Mouse (Mus musculus) v-Abl transformed pro-B cells (cell line): ENCODE data around the gene Stk17b.
"Not testable (repeated sequence)": the region's sequence is repeated elsewhere in the genome, so short reads cannot be mapped to it uniquely, and the experiment has no call there.

Experiments
- in situ Hi-C, 2 experiments: fragments of 400-800 bp; cut with MboI; formaldehyde crosslinking; loops; one replicate each; pipeline ENCODE4 v1.15.1; 2025; ENCODE audit not compliant: unreplicated experiment in 2 of 2

The Stk17b gene

DNA sequence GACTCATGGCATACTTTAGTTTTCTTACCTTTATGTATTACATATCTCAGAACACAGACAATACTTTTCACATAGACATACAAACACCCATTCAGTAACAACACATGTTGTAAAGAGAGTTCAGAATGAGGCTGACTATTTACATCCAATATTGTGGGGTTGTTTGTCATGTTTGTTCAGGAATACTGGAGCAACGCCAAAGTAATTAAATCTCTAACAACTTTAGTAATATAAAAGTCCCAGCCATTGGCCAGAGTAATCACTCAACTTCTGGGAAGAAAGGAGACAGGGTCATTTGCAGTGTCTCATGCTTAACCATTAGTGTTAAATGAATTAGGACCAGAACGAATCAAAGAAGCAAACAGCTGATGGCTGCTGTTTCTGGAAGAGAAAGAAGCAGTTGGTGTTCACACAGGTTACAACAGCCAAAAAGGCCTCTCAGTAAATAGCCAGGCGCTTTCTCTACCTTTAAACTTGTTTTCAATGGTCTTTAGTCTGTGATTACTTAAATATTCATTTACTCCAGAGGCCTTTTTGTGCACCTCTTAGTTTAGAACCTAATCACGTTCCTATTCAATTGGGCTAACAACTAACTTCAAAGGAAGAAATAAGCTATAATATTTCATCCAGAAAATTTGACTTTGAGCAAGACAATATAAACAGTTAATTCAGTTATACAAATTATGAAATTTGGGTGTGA, 44.8 kb downstream of the Stk17b start:
- in situ Hi-C loops = not testable (repeated sequence)

DNA sequence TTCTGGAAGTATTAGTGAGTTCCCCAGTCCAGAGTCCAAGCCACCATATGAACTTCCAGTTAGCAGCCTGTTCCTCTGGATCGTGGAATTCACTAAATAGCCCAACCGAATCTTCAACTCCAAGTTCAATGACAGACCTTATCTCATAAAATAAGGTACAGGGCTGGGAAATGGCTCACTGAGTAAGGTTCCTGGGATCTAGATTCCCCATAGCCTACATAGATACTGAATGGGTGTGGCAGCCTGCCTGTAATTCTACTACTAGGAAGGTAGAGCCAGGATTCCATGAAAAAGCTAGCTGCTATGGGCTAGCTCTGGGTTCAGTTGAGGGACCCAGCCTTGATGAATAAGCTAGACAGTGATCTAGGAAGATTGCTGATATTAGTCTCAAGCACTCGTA, 48.4 kb downstream of the Stk17b start:
- in situ Hi-C loops = no loop called here

DNA sequence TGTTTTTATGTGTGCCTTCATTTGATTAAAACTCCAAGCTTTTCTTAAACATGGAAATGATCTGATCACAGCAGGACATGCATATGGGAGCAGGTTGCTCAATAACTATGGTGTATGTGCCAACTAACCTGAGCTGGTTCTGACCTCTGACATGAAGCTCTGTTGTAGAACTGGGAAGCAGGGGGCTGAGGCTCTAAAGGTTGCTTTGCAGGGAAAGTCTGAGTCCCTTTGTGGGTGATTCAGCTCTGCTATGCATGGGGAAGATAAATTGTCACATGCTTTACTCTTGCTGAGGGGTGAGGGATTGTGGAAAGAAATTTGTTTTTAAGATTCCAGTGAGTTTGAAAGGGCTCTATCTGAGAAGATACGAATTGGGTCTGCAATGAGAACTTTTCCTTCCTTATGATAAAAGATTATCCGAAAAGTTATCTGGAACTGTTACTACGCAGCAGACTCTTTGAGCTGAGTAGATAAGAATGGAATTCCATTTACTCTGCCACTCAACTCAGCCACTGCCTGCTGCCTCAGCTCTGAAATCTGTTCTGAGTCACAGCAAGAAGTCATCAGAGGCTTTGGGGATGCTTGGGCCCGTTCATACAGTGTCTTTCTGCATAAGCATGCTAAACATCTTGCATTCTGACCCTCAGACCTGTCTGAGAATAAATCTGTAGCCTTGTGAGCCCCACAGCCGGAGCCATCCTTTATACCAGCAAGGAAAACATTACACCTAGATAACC, 56.4 kb downstream of the Stk17b start:
- in situ Hi-C loops = no loop called here

DNA sequence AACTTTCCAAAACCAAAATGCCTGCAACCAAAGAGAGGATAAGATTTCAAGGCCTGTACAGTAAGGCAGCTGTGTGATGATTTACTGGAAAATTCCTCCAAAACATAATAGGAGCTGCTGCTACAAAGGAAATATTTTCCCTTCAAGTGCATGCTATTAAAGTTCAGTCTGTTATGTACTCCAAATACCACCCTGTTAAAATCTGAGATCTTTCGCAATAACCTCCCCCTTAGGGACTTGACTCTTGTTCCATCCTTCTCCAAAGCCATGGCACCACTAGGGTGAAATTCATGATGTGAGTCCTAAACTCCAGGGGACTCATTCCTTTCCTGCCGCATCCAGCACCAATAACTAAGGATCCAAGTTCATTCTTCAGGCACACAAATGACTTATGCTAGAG, 58.1 kb downstream of the Stk17b start:
- in situ Hi-C loops = no loop called here

DNA sequence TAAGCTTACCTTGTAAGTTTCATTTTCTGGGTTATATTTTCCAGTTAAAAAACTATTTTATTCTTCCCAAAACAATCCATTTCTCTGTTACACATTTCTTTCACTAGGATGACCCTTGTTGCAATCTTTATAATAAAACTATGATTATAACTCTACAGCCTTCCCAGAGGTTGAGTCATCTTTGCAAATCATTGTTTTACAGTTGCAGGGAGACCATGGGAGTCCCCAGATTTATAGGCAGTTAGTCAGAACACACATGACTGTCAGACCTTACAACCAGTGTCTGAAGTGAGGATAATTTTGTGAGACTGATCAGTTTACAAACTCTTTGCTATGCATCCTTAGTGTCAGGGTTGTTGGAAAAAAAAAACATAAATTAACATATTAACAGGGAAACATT, 63.7 kb downstream of the Stk17b start:
- in situ Hi-C loops = loop anchor here (5.0 to 25.0 kb wide), 3 partner anchors 41 to 841 kb away; partner anchors contain the start of gene Pgap1 (in 1 of the 2)

DNA sequence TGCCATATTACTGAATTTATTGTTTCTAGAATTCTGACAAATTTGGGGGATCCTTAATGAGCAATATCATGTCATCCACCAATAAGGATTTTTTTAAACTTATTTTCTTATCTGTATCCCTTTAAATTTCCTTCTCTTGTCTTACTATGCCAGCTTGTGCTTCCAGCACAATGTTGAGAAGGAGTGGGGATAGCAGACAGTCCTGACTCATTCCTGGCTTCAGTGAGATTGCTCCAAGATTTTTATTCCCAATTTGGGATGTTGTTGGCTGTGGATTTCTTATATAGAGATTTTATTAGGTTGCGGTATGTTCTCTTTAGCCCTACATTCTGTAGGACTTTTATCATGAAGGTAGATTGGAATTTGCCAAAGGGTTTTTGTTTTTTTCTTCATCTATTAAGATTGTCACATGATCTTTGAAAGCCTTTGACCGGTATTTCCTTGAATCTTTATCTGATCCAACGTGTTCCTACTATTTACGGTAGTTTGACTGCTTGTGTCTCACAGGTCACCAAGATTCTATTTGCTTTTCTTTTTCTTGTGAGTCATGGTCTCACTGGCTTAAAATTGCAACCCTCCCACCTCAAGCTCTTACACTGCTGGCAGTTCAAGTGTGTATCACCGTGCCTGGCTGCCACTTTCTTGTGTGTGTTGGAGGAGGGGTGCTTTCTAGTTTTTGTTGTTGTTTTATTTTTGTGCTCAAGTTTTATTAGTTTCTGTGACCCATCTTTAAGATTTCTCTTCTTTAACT, 64.2 kb downstream of the Stk17b start:
- in situ Hi-C loops = loop anchor here (5.0 to 25.0 kb wide), 3 partner anchors 42 to 842 kb away; partner anchors contain the start of gene Pgap1 (in 1 of the 2)

DNA sequence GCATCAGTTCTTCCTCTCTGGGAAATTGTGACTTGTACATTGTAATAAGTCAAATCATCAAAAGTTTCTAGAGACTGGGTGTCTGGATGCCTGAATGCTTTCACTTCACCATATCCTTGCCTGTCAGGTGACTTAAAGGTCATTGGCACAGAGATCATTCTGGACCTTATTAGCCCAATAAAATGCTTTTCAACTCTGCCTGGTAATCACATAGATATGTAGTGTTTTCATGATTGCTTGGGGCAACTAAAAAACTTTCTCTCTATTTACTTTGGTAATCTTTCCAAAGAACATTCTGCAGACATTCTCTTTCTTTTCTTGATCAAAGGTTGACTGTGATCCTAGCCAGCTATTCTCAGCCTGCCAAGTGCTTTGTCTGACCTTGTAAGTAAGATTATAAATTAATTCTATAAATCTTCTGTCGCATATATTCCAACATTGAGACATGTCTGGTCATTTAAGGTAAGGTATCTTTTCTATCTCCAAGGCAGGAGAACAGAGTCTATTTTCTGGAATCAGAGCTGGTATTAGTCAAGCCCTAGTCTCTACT, 69.0 kb downstream of the Stk17b start:
- in situ Hi-C loops = loop anchor here (10.0 to 25.0 kb wide), 3 partner anchors 209 to 846 kb away; partner anchors contain the start of gene Pgap1 (in 1 of the 2)

DNA sequence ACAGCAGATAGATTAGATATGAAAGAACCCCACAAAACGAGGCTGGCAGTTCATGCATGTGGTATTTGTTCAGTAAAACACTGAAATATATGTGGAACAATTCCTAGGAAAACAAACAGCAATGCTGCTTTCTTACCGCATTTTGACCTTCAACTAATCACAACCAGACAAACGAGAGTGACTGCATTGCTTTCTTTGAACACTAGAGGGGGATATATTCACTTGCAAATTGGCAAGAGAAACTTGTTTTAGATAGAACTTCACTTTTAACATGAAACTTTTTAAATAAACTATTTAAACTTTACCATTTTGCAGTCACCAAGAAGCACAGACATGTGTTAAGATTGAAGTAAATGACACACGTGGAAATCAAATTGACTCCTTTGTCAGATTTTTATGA, 69.6 kb downstream of the Stk17b start:
- in situ Hi-C loops = loop anchor here (10.0 to 25.0 kb wide), 3 partner anchors 209 to 847 kb away; partner anchors contain the start of gene Pgap1 (in 1 of the 2)

DNA sequence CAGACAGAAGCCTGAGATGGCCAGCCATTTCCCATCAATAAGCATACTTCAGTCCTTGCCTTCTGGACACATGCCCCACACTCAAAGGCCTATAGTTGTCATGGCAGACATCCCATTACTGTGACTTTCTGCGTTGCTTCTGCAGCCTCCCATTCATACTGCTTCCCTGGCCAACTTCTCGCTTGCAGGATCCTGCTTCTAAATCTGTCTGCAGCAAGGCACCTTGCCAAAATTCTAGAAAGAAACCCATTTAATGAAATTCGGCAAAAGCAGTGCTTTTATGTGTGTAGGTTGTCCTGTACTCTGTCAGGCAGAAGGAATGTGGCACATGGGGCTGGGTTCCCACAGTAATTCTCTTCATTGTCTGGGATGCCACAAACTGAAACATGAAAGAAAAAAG, 71.6 kb downstream of the Stk17b start:
- in situ Hi-C loops = loop anchor here (10.0 to 25.0 kb wide), 3 partner anchors 211 to 849 kb away; partner anchors contain the start of gene Pgap1 (in 1 of the 2)

DNA sequence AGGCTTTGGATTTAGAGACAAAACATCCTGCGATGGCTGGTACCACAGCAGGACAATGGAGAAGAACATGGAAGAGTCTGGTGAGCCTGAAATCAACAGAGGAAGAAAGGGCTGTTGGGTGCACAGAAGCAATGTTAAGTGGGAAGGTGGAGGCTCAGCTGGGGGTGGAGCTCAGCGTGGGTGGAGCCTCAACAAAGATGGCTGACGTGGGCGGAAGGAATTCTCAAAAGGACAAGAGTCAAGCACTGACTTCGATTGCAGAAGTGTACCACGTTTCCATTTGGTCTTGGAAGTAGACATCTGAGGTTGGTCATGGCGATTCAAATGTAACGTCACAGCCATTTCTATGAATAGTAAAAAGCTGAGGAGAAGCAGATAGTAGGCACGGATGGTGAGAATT, 74.0 kb downstream of the Stk17b start:
- in situ Hi-C loops = loop anchor here (10.0 to 25.0 kb wide), 3 partner anchors 214 to 851 kb away; partner anchors contain the start of gene Pgap1 (in 1 of the 2)

DNA sequence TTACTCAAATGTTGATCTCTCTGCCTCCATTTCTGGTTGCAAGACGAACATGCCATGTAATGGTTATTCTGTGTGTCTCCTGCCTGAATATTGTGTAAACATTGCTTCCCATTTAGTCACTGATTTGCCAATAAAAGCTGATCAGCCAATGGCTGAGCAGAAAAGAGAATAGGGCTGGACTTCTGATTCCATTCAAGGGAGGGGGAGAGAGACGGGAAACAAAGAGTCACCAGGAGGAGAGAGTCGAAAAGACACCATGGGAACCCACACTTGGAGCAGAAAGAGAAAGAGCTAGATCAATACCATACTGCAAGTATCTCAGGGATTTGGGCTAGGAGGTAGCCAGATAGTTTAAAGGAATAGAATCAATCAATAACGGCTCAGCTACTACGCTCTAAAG, 75.4 kb downstream of the Stk17b start:
- in situ Hi-C loops = loop anchor here (5.0 to 25.0 kb wide), 6 partner anchors 215 to 853 kb away; partner anchors contain the start of genes Asdurf (in 1 of the 2), Asnsd1 (in 1 of the 2), Gm28551 (in 1 of the 2) and Mstn (in 1 of the 2)

DNA sequence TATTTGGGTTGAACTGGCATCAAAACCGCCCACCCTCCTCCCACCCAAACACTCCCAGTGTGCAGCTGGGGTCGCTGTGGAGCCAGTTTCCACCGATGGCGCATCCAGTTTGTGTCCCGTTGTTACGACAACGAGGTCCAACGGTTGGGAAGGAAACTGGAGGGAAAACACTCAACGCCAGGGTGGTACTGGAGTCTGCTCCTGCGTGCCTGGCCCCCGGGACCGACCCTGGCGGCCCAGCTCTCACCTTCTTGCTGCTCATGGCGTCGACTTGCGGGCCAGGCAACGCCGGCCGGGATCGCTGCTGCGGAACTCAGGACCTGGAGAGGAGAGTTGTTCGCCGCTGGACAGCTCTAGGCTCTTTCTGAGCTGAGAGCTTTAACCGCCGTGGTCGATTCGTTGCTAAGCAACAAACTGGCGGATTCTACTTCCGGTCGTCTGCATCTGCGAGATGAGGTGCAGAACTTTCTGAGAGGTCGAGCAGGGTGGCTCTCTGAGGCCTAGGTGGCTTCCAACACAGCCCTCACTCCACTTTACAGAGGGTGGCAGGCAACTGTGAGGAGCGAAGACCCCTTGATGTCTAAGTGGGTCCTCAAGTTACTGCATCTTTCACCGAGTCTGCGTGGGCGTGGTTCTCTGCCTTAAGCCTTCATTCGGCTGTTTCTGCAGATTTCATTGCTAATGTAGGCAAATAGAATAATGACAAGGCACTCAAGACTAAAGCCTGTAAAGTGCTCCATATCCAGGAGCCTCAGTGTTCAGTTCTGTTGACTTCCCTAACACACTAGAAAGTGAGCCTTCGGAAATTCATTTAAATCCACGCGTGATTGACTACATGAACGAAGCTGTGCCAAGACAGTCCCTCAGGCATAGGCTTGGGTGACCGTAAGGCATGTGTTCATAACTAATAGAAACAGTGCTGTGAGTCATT, 78.3 kb downstream of the Stk17b start, which contains the start of gene Dnah7a:
Gene Dnah7a, minus strand, starts transcription at position 354 of the 931 bp plus-strand sequence.
- in situ Hi-C loops = loop anchor here (5.0 to 25.0 kb wide), 5 partner anchors 352 to 856 kb away; partner anchors contain the start of genes Asdurf (in 1 of the 2), Asnsd1 (in 1 of the 2), Gm28551 (in 1 of the 2) and Mstn (in 1 of the 2)
